Mouse (Mus musculus): ENCODE data around the gene Stab1. TPM values are rescaled to one million over a fixed set of nuclear protein-coding genes. Genes with fewer than 3 reads are reported as not detected.

The Stab1 gene
- polyA plus RNA-seq, 1 experiment from 2014 or later = 15.7 TPM

GRCm38 (mm10) chr14:31199599-31199998, 31.2 kb upstream of the Stab1 start:
- no peak for ATAC-seq (ENCODE audit: insufficient number of reproducible peaks, low FRiP score, low TSS enrichment, low read depth)
- no peaks in the 10 kb centered on the region for H3K9me3 ChIP-seq (ENCODE audit: control insufficient read depth, low read length)
- peaks cover under 1% of the 10 kb centered on the region; the same call in 1 of the 2 replicates for H3K4me1 ChIP-seq (ENCODE audit: control insufficient read depth, insufficient read depth, low read length)
- no peak overlapping the region for H3K4me2 ChIP-seq (ENCODE audit: low read depth, severe bottlenecking)
- H3K27me3 ChIP-seq (ENCODE audit: control insufficient read depth, insufficient read depth, low read length) = no peaks in the 10 kb centered on the region
- peaks cover 33% of the 10 kb centered on the region for H3K36me3 ChIP-seq (ENCODE audit: control insufficient read depth, insufficient read depth, low read length)
- no peak for DNase-seq (ENCODE audit: low spot score)
- H3K27ac ChIP-seq (replicated peaks; ENCODE audit: low read depth, low read length) = no peak overlapping the region
- 97% methylated on average over 7 of the region's 7 CpGs for WGBS
- no peak overlapping the region for H3K9ac ChIP-seq (ENCODE audit: low read length)
- no peak overlapping the region for H3K4me3 ChIP-seq (ENCODE audit: low read depth, low read length)

GRCm38 (mm10) chr14:31197547-31198516, 29.4 kb upstream of the Stab1 start:
- ATAC-seq (ENCODE audit: insufficient number of reproducible peaks, low FRiP score, low TSS enrichment, low read depth) = no peak

GRCm38 (mm10) chr14:31195968-31196367, 27.5 kb upstream of the Stab1 start:
- Histone ChIP-seq H3K27me3 (ENCODE audit: control insufficient read depth, insufficient read depth, low read length) (no peaks in the 10 kb centered on the region), H3K4me2 (ENCODE audit: low read depth, severe bottlenecking) (no peak overlapping the region), H3K27ac (replicated peaks; ENCODE audit: low read depth, low read length) (no peak overlapping the region), H3K9me3 (ENCODE audit: control insufficient read depth, low read length) (no peaks in the 10 kb centered on the region), H3K4me1 (ENCODE audit: control insufficient read depth, insufficient read depth, low read length) (no peaks in the 10 kb centered on the region), H3K36me3 (ENCODE audit: control insufficient read depth, insufficient read depth, low read length) (peaks cover 31% of the 10 kb centered on the region), H3K9ac (ENCODE audit: low read length) (no peak overlapping the region), H3K4me3 (ENCODE audit: low read depth, low read length) (no peak overlapping the region)
- DNase-seq (ENCODE audit: low spot score) (no peak), ATAC-seq (ENCODE audit: insufficient number of reproducible peaks, low FRiP score, low TSS enrichment, low read depth) (no peak)

More at GRCm38 (mm10) chr14:31197547-31198516, 29.4 kb upstream of the Stab1 start:
- Histone ChIP-seq H3K4me3 (ENCODE audit: low read depth, low read length) (no peak overlapping the region), H3K27ac (replicated peaks; ENCODE audit: low read depth, low read length) (no peak overlapping the region), H3K27me3 (ENCODE audit: control insufficient read depth, insufficient read depth, low read length) (no peaks in the 10 kb centered on the region), H3K4me1 (ENCODE audit: control insufficient read depth, insufficient read depth, low read length) (no peaks in the 10 kb centered on the region), H3K9me3 (ENCODE audit: control insufficient read depth, low read length) (no peaks in the 10 kb centered on the region), H3K4me2 (ENCODE audit: low read depth, severe bottlenecking) (no peak overlapping the region), H3K9ac (ENCODE audit: low read length) (no peak overlapping the region), H3K36me3 (ENCODE audit: control insufficient read depth, insufficient read depth, low read length) (peaks cover 22% of the 10 kb centered on the region)
- WGBS = 86% methylated on average over 16 of the region's 16 CpGs
- DNase-seq (ENCODE audit: low spot score) = no peak

GRCm38 (mm10) chr14:31195521-31195920, 27.1 kb upstream of the Stab1 start:
- H3K9ac ChIP-seq (ENCODE audit: low read length) = no peak overlapping the region
- no peaks in the 10 kb centered on the region for H3K9me3 ChIP-seq (ENCODE audit: control insufficient read depth, low read length)
- H3K27ac ChIP-seq (replicated peaks; ENCODE audit: low read depth, low read length) = no peak overlapping the region
- no peak overlapping the region for H3K4me2 ChIP-seq (ENCODE audit: low read depth, severe bottlenecking)
- H3K4me1 ChIP-seq (ENCODE audit: control insufficient read depth, insufficient read depth, low read length) = no peaks in the 10 kb centered on the region
- H3K4me3 ChIP-seq (ENCODE audit: low read depth, low read length) = no peak overlapping the region
- DNase-seq (ENCODE audit: low spot score) (no peak), ATAC-seq (ENCODE audit: insufficient number of reproducible peaks, low FRiP score, low TSS enrichment, low read depth) (no peak)
- H3K36me3 ChIP-seq (ENCODE audit: control insufficient read depth, insufficient read depth, low read length) = peaks cover 33% of the 10 kb centered on the region
- no peaks in the 10 kb centered on the region for H3K27me3 ChIP-seq (ENCODE audit: control insufficient read depth, insufficient read depth, low read length)
- WGBS = 95% methylated on average over 4 of the region's 4 CpGs

GRCm38 (mm10) chr14:31194891-31195513, 26.6 kb upstream of the Stab1 start:
- ATAC-seq (ENCODE audit: insufficient number of reproducible peaks, low FRiP score, low TSS enrichment, low read depth) (no peak), DNase-seq (ENCODE audit: low spot score) (no peak)
- no peaks in the 10 kb centered on the region for H3K9me3 ChIP-seq (ENCODE audit: control insufficient read depth, low read length)
- H3K27ac ChIP-seq (replicated peaks; ENCODE audit: low read depth, low read length) = no peak overlapping the region
- H3K36me3 ChIP-seq (ENCODE audit: control insufficient read depth, insufficient read depth, low read length) = peaks cover 35% of the 10 kb centered on the region
- no peaks in the 10 kb centered on the region for H3K27me3 ChIP-seq (ENCODE audit: control insufficient read depth, insufficient read depth, low read length)
- no peak overlapping the region for H3K9ac ChIP-seq (ENCODE audit: low read length)
- no peak overlapping the region for H3K4me2 ChIP-seq (ENCODE audit: low read depth, severe bottlenecking)
- no peak overlapping the region for H3K4me3 ChIP-seq (ENCODE audit: low read depth, low read length)
- 85% methylated on average over 14 of the region's 14 CpGs for WGBS
- no peaks in the 10 kb centered on the region for H3K4me1 ChIP-seq (ENCODE audit: control insufficient read depth, insufficient read depth, low read length)

- no peaks in the 10 kb centered on the region for H3K4me1 ChIP-seq (ENCODE audit: control insufficient read depth, insufficient read depth, low read length)
- DNase-seq (ENCODE audit: low spot score) (no peak), ATAC-seq (ENCODE audit: insufficient number of reproducible peaks, low FRiP score, low TSS enrichment, low read depth) (no peak)
- H3K4me3 ChIP-seq (ENCODE audit: low read depth, low read length) = no peak overlapping the region
- no peak overlapping the region for H3K9ac ChIP-seq (ENCODE audit: low read length)
- no peak overlapping the region for H3K4me2 ChIP-seq (ENCODE audit: low read depth, severe bottlenecking)
- no peaks in the 10 kb centered on the region for H3K9me3 ChIP-seq (ENCODE audit: control insufficient read depth, low read length)
- no peak overlapping the region for H3K27ac ChIP-seq (replicated peaks; ENCODE audit: low read depth, low read length)
- no peaks in the 10 kb centered on the region for H3K27me3 ChIP-seq (ENCODE audit: control insufficient read depth, insufficient read depth, low read length)
- H3K36me3 ChIP-seq (ENCODE audit: control insufficient read depth, insufficient read depth, low read length) = peaks cover 31% of the 10 kb centered on the region
- WGBS = 88% methylated on average over 2 of the region's 2 CpGs
Observed at GRCm38 (mm10) chr14:31194441-31194840, 26.0 kb upstream of the Stab1 start.

GRCm38 (mm10) chr14:31193791-31194190, 25.4 kb upstream of the Stab1 start:
- Histone ChIP-seq H3K27ac (replicated peaks; ENCODE audit: low read depth, low read length) (no peak overlapping the region), H3K27me3 (ENCODE audit: control insufficient read depth, insufficient read depth, low read length) (no peaks in the 10 kb centered on the region), H3K9me3 (ENCODE audit: control insufficient read depth, low read length) (no peaks in the 10 kb centered on the region), H3K4me1 (ENCODE audit: control insufficient read depth, insufficient read depth, low read length) (no peaks in the 10 kb centered on the region), H3K4me2 (ENCODE audit: low read depth, severe bottlenecking) (no peak overlapping the region), H3K4me3 (ENCODE audit: low read depth, low read length) (no peak overlapping the region), H3K9ac (ENCODE audit: low read length) (no peak overlapping the region), H3K36me3 (ENCODE audit: control insufficient read depth, insufficient read depth, low read length) (peaks cover 36% of the 10 kb centered on the region)
- no peak for DNase-seq (ENCODE audit: low spot score)
- WGBS = 95% methylated on average over 7 of the region's 7 CpGs
- ATAC-seq (ENCODE audit: insufficient number of reproducible peaks, low FRiP score, low TSS enrichment, low read depth) = no peak

GRCm38 (mm10) chr14:31191936-31192335, 23.5 kb upstream of the Stab1 start:
- H3K27me3 ChIP-seq (ENCODE audit: control insufficient read depth, insufficient read depth, low read length) = no peaks in the 10 kb centered on the region
- H3K4me3 ChIP-seq (ENCODE audit: low read depth, low read length) = no peak overlapping the region
- H3K36me3 ChIP-seq (ENCODE audit: control insufficient read depth, insufficient read depth, low read length) = peaks cover 46% of the 10 kb centered on the region
- ATAC-seq (ENCODE audit: insufficient number of reproducible peaks, low FRiP score, low TSS enrichment, low read depth) (no peak), DNase-seq (ENCODE audit: low spot score) (no peak)
- H3K9ac ChIP-seq (ENCODE audit: low read length) = no peak overlapping the region
- WGBS = 85% methylated on average over 2 of the region's 2 CpGs
- H3K4me1 ChIP-seq (ENCODE audit: control insufficient read depth, insufficient read depth, low read length) = no peaks in the 10 kb centered on the region
- H3K9me3 ChIP-seq (ENCODE audit: control insufficient read depth, low read length) = no peaks in the 10 kb centered on the region
- H3K27ac ChIP-seq (replicated peaks; ENCODE audit: low read depth, low read length) = no peak overlapping the region
- H3K4me2 ChIP-seq (ENCODE audit: low read depth, severe bottlenecking) = no peak overlapping the region

Measured in limb, embryonic 11.5 days (tissue).